Mouse (Mus musculus) intestine, embryonic 14.5 days (tissue): Measurements from ENCODE around the gene Adck1. TPM values are rescaled to one million over a fixed set of nuclear protein-coding genes. Genes with fewer than 3 reads are reported as not detected.
"Not testable (repeated sequence)": the region's sequence is repeated elsewhere in the genome, so short reads cannot be mapped to it uniquely, and the experiment has no call there.

Experiments
- ATAC-seq: fragments of 200-750 bp; cut with Nextera tagmentation; replicated peaks from 2 replicates; pipeline ENCODE4 v1.8.0; 2017; ENCODE audit warnings: low read depth, moderate number of reproducible peaks, moderate TSS enrichment, moderate library complexity; ENCODE audit not compliant: low FRiP score, low TSS enrichment
- DNase-seq: peaks from one replicate; pipeline ENCODE4 v3.0.0-alpha.2; 2018; ENCODE audit warnings: low spot score
- H3K27ac ChIP-seq: fragments of 300-500 bp; sonication (generic); 2 replicates; pipeline ENCODE4 v1.5.1; 2014; ENCODE audit warnings: low read depth, mild to moderate bottlenecking, control low read depth
- H3K27me3 ChIP-seq: fragments of 300-500 bp; sonication (generic); replicated peaks from 2 replicates; pipeline ENCODE4 v1.6.1; 2014; ENCODE audit warnings: low read length, control low read depth; ENCODE audit not compliant: control insufficient read depth, insufficient read depth
- H3K36me3 ChIP-seq: fragments of 300-500 bp; sonication (generic); 2 replicates; pipeline ENCODE4 v1.6.1; 2014; ENCODE audit warnings: low read length, control low read depth; ENCODE audit not compliant: control insufficient read depth, insufficient read depth
- H3K4me1 ChIP-seq: fragments of 300-500 bp; sonication (generic); replicated peaks from 2 replicates; pipeline ENCODE4 v1.6.1; 2014; ENCODE audit warnings: low read length, control low read depth, mixed read lengths; ENCODE audit not compliant: control insufficient read depth, insufficient read depth
- H3K4me2 ChIP-seq: fragments of 300-500 bp; sonication (generic); 2 replicates; pipeline ENCODE4 v1.6.1; 2014; ENCODE audit warnings: low read length
- H3K4me3 ChIP-seq: fragments of 300-500 bp; sonication (generic); 2 replicates; pipeline ENCODE4 v1.5.1; 2014; ENCODE audit warnings: low read depth, low read length, control low read depth, mixed read lengths
- H3K9ac ChIP-seq: fragments of 300-500 bp; sonication (generic); 2 replicates; pipeline ENCODE4 v1.6.1; 2014; ENCODE audit warnings: mild to moderate bottlenecking, low read length
- H3K9me3 ChIP-seq: fragments of 300-500 bp; sonication (generic); 2 replicates; pipeline ENCODE4 v1.6.1; 2016; ENCODE audit warnings: low read length, control low read depth; ENCODE audit not compliant: control insufficient read depth
- WGBS: fragments of 180-500 bp; shearing (Covaris S2); extraction: QIAGEN DNeasy Blood & Tissue Kit; methylation state at CpG from one replicate; pipeline ENCODE4 v1.1.7; 2014; 5-methylcytosine and 5-hydroxymethylcytosine counted together
- polyA plus RNA-seq: library from polyadenylated mRNA; unstranded; fragments of >200 nt; fragmentation: Nextera tagmentation; extraction: Ambion mirVana; gene quantifications from 2 replicates; pipeline ENCODE4 v1.2.1, GENCODE M21; 2014

Adck1 gene
- polyA plus RNA-seq, 1 experiment from 2014 or later = 15.7 TPM

- not testable (repeated sequence) for H3K4me3 ChIP-seq, DNase-seq, H3K9me3 ChIP-seq, H3K36me3 ChIP-seq, ATAC-seq, H3K9ac ChIP-seq, H3K27me3 ChIP-seq, H3K4me2 ChIP-seq, H3K4me1 ChIP-seq, H3K27ac ChIP-seq
- 66% methylated on average over 10 of the region's 10 CpGs for WGBS
These were observed 111.5 kb downstream of the Adck1 start for GRCm38 (mm10) chr12:88471884-88472283.

DNA sequence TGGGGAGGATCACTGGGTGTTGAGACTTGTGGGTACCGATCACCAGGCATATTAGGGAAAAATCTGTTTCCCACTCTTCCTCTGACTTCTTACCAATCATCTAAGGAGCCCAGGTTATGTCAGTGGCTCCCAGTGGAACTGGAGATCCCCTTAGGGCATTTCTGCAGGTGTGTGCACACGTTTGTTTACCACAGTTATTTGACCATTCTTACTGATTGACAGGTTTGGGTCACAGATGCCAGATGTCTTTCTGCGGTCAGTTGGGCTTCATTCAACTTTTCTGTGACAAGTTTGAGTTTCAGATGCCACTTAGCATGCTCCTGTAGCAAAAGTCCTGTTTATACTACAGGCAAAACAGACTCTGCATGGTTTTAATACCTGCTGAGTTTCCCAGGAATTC, 112.5 kb downstream of the Adck1 start:
- Histone ChIP-seq H3K27ac (no peak overlapping the region), H3K4me3 (no peak overlapping the region), H3K27me3 (no peaks in the 10 kb centered on the region), H3K9me3 (no peaks in the 10 kb centered on the region), H3K4me1 (no peaks in the 10 kb centered on the region), H3K4me2 (no peak overlapping the region), H3K36me3 (no peaks in the 10 kb centered on the region), H3K9ac (no peak overlapping the region)
- DNase-seq (no peak), ATAC-seq (no peak)
- 76% methylated on average over 3 of the region's 3 CpGs for WGBS

GRCm38 (mm10) chr12:88473796-88474195, 113.4 kb downstream of the Adck1 start:
- Histone ChIP-seq H3K4me2 (no peak overlapping the region), H3K4me3 (no peak overlapping the region), H3K27ac (no peak overlapping the region), H3K27me3 (no peaks in the 10 kb centered on the region), H3K36me3 (no peaks in the 10 kb centered on the region), H3K4me1 (no peaks in the 10 kb centered on the region), H3K9ac (no peak overlapping the region), H3K9me3 (no peaks in the 10 kb centered on the region)
- DNase-seq (no peak), ATAC-seq (no peak)
- 90% methylated on average over 6 of the region's 6 CpGs for WGBS

DNA sequence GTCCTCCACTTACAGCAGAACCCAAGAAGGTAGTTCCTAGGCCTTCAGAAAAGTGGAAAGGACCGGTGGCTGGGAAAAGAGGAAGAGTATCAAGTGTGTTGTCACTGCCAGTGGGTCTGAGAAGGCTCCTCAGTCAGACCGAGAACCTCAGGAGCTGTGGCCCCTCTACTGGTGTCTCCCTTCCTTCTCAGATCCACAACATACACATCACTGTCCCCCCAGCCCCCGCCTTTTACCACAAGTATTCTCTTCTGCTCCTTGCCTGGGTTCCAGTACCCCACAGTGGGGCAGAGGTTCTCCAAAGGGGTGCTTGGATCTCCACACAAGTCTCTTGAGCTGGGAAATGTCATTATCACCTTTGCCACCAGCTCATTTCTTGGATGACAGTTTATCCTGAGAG, 115.5 kb downstream of the Adck1 start:
- Histone ChIP-seq H3K27me3 (no peaks in the 10 kb centered on the region), H3K4me3 (no peak overlapping the region), H3K36me3 (no peaks in the 10 kb centered on the region), H3K9me3 (no peaks in the 10 kb centered on the region), H3K4me2 (no peak overlapping the region), H3K27ac (no peak overlapping the region), H3K4me1 (no peaks in the 10 kb centered on the region), H3K9ac (no peak overlapping the region)
- WGBS = 90% methylated on average over 3 of the region's 3 CpGs
- ATAC-seq (no peak), DNase-seq (peak; percentile 10)

DNA sequence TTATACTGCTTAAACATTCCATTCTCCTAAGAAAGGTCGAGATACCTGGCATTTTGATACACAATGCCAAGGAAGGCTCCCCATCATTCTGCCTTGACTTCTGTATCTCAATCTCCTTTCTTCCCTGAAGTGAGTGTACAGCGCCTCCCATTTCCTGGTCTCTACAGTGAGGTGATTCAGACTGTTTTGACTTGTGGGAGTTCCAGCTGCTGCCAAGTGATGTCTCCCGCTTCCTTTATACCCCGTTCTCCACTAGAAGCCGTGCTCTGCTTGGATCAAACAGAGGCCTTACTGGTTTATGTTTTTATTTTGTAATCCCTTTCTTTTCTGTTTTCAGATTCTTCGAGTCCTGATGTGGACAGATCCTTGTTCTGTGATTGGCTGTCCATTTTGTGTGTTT, 116.3 kb downstream of the Adck1 start:
- Histone ChIP-seq H3K27me3 (no peaks in the 10 kb centered on the region), H3K9ac (no peak overlapping the region), H3K4me2 (no peak overlapping the region), H3K27ac (no peak overlapping the region), H3K9me3 (no peaks in the 10 kb centered on the region), H3K36me3 (no peaks in the 10 kb centered on the region), H3K4me3 (no peak overlapping the region), H3K4me1 (no peaks in the 10 kb centered on the region)
- 81% methylated on average over 6 of the region's 6 CpGs for WGBS
- peak; percentile 35 for DNase-seq
- ATAC-seq = no peak

DNA sequence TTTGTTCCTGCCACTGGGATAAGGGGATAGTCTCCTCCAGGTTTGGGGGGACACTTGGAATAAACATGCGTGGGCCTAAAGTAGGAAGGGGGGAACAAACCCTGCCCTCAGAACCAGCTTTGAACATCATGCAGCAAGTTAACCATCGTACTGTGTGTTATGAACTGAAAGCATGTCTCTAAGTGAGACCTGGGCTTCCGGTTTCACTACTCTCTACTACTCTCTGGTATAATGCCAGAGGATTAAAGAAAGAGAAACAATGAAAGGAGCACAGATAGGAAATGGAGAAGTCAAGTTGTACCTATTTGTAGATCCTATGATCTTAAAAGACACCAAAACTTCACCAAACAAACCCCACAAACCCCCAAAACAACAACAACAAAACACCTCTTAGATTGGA, 121.3 kb downstream of the Adck1 start:
- WGBS = 88% methylated on average over 3 of the region's 3 CpGs
- no peaks in the 10 kb centered on the region for H3K4me1 ChIP-seq
- no peak overlapping the region for H3K4me3 ChIP-seq
- ATAC-seq (no peak), DNase-seq (no peak)
- H3K27me3 ChIP-seq = no peaks in the 10 kb centered on the region
- H3K36me3 ChIP-seq = no peaks in the 10 kb centered on the region
- H3K27ac ChIP-seq = no peak overlapping the region
- H3K9me3 ChIP-seq = no peaks in the 10 kb centered on the region
- no peak overlapping the region for H3K9ac ChIP-seq
- H3K4me2 ChIP-seq = no peak overlapping the region

DNA sequence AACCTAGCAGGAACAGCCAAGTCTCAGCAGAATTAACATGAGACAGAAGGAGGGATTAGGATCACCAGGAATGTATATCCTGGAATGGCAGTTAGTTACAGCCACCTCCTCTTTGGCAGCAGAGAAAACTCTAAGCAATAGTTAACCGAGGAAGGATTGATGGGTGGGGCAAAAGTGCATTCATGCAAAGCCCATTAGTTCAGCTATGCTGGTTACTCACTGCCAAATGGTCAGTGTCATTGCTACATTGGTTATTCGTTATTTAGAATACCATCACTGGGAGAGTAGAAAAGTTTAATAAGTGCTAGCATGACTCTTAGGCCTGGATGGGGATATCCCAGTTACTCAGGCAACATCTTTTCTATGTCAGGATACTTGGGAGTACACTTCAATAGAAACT, 130.5 kb downstream of the Adck1 start:
- WGBS = 62% methylated on average over 2 of the region's 2 CpGs
- no peak overlapping the region for H3K4me2 ChIP-seq
- H3K9me3 ChIP-seq = no peaks in the 10 kb centered on the region
- H3K27ac ChIP-seq = no peak overlapping the region
- DNase-seq = no peak
- no peak overlapping the region for H3K9ac ChIP-seq
- no peak overlapping the region for H3K4me3 ChIP-seq
- H3K36me3 ChIP-seq = no peaks in the 10 kb centered on the region
- H3K27me3 ChIP-seq = no peaks in the 10 kb centered on the region
- H3K4me1 ChIP-seq = no peaks in the 10 kb centered on the region
- no peak for ATAC-seq

Other genes starting within 250 kb of the Adck1 start
- gene Gm10436, start 178.4 kb upstream of the Adck1 start, polyA plus RNA-seq = not detected in 2 replicates
- gene Gm8332, start 110.5 kb upstream of the Adck1 start, polyA plus RNA-seq = not detected in 2 replicates
- gene Gm5662, start 86.1 kb upstream of the Adck1 start, polyA plus RNA-seq = not detected in 2 replicates
- not detected in 2 replicates for gene Gm5039, start 36.5 kb upstream of the Adck1 start, polyA plus RNA-seq